ENCODE assay signal across 13 mouse cellular contexts in the genomic region with DNA sequence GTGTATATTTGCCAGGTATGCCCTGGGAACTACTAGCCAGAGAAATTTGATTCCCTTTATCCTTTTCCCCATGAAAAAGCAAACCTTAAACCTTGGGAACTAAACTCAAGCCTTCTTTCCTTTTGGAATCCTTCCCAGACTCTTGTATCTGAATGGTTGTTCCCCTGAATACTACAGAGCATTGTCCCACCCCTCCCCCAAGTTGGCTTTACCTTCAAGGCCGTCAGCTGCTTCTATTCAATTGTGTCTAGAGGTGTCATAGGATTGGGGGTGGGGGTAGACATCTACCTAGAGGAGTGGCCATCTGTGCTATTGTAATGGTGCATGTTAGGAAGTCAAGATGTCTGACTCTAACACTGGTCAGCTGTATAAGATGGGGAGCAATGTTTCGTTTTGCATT.
"Had no signal": no experiment of that assay in that cellular context is flagged by ENCODE, and none has a peak within 500 bp of the region (broad histone marks: within the 10 kb centered on the region; RNA-seq: fewer than 3 reads in every experiment).

No protein-coding gene starts in this region.

- H3K4me1 ChIP-seq: neural tube, embryonic 12.5 days; stomach, embryonic 15.5 days had no signal

- H3K27ac ChIP-seq: midbrain, embryonic 13.5 days; midbrain, embryonic 15.5 days; neural tube, embryonic 12.5 days; stomach, embryonic 15.5 days; stomach, postnatal 0 days had no signal

- H3K9ac ChIP-seq: lung, embryonic 14.5 days; midbrain, embryonic 13.5 days; midbrain, embryonic 15.5 days; neural tube, embryonic 12.5 days; stomach, embryonic 15.5 days had no signal

- H3K9me3 ChIP-seq: midbrain, embryonic 13.5 days; midbrain, embryonic 15.5 days; neural tube, embryonic 12.5 days; stomach, embryonic 15.5 days had no signal

- H3K27me3 ChIP-seq: midbrain, embryonic 13.5 days; neural tube, embryonic 12.5 days; stomach, embryonic 15.5 days had no signal

- H3K36me3 ChIP-seq: midbrain, embryonic 13.5 days; midbrain, embryonic 15.5 days; neural tube, embryonic 12.5 days; stomach, embryonic 15.5 days had no signal

- H3K4me2 ChIP-seq: lung, embryonic 14.5 days; midbrain, embryonic 11.5 days; midbrain, embryonic 13.5 days; midbrain, embryonic 15.5 days; neural tube, embryonic 12.5 days; stomach, embryonic 15.5 days had no signal

- DNase-seq: lung, embryonic 14.5 days; lung, postnatal 10 days; lung, postnatal 4 days; right cerebral cortex, postnatal 14 days; thymus, adult 2 months; thymus, postnatal 25 days; thymus, postnatal 4 days had no signal

- ATAC-seq: midbrain, embryonic 13.5 days; midbrain, embryonic 15.5 days had no signal

- H3K4me3 ChIP-seq: midbrain, embryonic 13.5 days; midbrain, embryonic 15.5 days; neural tube, embryonic 12.5 days; stomach, embryonic 15.5 days had no signal
